Mouse (Mus musculus): ENCODE results near the gene Bloc1s6.

GRCm38 (mm10) chr2:122712848-122713247 lies 25.5 kb upstream of the Bloc1s6 start:
- no peak for TF ChIP-seq GATA1 (IDR thresholded peaks at IDR 0.05; ENCODE audit: borderline replicate concordance, low read length)
- TF ChIP-seq FLI1 (IDR thresholded peaks at IDR 0.05; ENCODE audit: low read length) = no peak
